Mouse (Mus musculus) activated CD4-positive, CD25-positive, alpha-beta regulatory T cell, adult 9 weeks (primary cell): ENCODE measurements around the gene Gbp3. TPM values are rescaled to one million over a fixed set of nuclear protein-coding genes. Genes with fewer than 3 reads are reported as not detected.

Source experiments
- polyA plus RNA-seq: library from polyadenylated mRNA; unstranded; fragments of 100-300 nt; shearing (Covaris generic); gene quantifications from one replicate; pipeline ENCODE4 v1.2.1, GENCODE M21; 2017

Gene Gbp3
- 150 TPM for polyA plus RNA-seq

GRCm38 (mm10) chr3:142559632-142560228 is at the start of gene Gbp3:
Gene Gbp3, plus strand, starts transcription at chr3:142560026.

GRCm38 (mm10) chr3:142530087-142530953 is 29.5 kb upstream of the Gbp3 start, which contains the start of gene Gbp7:
Gene Gbp7, plus strand, starts transcription at chr3:142530342.

DNA sequence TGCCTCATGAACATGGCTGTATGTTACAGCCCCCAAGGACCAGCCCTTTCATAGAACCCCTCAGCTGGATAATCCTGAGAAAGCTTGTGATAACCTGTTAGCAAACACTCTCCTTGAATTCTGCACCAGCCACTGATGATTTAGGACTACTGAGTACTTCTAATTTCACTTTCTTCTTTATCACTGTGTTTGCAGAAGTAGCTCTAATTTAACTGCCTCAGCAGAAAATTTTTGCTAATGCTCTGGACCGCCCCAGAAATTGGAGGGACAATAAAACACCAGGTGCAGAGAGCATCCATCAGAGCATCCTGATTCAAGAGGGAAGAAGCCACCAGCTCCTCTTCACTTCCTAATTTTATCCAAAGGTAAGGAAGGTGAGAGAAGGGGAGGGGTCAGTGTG is 34.7 kb downstream of the Gbp3 start, which contains the start of gene Gbp2b:
Gbp2b (plus strand) TSS at position 301 of the 400 bp plus-strand sequence.

DNA sequence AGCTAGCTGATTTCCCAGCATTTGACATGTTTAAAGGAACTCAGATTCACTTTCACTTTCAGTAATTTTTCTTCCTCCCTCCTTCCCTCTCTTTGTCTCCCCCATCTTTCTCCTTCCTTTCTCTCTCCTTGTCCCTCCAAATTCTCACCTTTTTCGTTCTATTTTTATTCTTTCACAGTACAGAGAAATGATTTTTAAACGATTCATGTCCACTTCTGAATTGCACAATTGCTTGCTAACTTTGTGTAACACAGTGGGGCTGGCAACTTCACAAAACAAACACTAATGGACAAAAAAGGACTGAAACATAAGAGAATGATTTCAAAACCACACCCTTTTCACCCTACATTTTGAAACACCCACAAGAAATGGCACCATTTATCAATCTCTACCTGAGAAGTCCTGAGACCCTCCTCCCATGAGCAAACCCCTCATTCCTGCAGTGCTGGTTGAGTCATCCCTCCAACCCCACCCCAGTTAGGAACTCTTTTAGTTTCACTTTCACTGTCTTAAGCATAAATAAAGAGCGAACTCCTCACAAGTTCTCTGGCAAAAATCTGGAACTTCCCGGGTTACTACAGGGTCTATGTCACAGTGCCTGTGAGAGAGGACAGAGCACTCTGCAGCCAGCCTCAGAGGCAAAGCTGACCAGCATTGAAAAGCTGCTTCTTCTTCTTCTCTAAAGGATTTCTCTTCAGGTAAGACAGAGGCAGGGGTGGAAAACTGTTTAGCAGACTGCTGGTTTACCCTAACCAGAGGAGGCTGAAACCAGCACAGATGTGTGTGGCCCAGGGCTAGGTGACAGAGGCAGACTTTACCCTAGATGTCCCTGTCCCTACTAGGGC is 60.5 kb downstream of the Gbp3 start, which contains the start of gene Gbp2:
Gbp2 (plus strand) TSS at position 492 of the 845 bp plus-strand sequence.

Other genes with a start within 250 kb of the Gbp3 start
- gene Pdlim5, start 164.3 kb upstream of the Gbp3 start, polyA plus RNA-seq = 40.1 TPM
- 62.7 TPM for gene Gbp5, start 66.0 kb upstream of the Gbp3 start, polyA plus RNA-seq
- 255 TPM for gene Gbp7, start 29.7 kb upstream of the Gbp3 start, polyA plus RNA-seq
- gene Gbp2b, start 34.8 kb downstream of the Gbp3 start, polyA plus RNA-seq = 34.5 TPM
- 156 TPM for gene Gbp2, start 60.6 kb downstream of the Gbp3 start, polyA plus RNA-seq
- 6.0 TPM for gene Kyat3, start 141.0 kb downstream of the Gbp3 start, polyA plus RNA-seq
- 84.0 TPM for gene Gtf2b, start 205.0 kb downstream of the Gbp3 start, polyA plus RNA-seq